Comparison of ENCODE assay signal across 18 mouse cellular contexts in the genomic region with DNA sequence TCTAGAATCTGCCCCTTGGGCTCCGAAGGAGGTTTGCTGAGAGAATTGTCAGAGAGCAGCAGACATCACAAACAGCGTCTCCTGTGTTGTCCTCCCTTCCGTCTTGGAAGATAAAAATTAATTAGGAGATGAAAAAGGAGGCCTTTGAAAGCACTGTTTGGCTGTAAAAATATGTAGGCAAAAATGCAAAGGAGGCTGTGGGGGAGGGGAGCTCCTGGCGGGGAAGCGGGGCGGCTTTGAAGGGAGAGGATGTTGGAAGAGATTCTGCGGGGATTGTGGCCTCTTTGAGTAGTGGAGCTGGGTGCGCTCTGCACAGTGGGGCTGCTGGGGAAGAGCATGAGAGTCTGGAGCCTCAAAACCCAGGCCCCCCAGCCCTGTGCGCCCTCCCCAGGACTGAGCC.
DNase-seq lines count a peak whose midpoint lies in the region; ATAC-seq and TF ChIP-seq lines count a peak whose summit lies in the region.
"Had no signal": no experiment of that assay in that cellular context is flagged by ENCODE, and none has a peak within 500 bp of the region (broad histone marks: within the 10 kb centered on the region; RNA-seq: fewer than 3 reads in every experiment).

No protein-coding gene starts in this region.

- WGBS in embryonic facial prominence, embryonic 10.5 days = 16% methylated on average over 9 of the region's 9 CpGs
- 13% methylated on average over 9 of the region's 9 CpGs for WGBS in forebrain, embryonic 16.5 days
- 20% methylated on average over 8 of the region's 9 CpGs for WGBS in midbrain, embryonic 11.5 days

- H3K4me3 ChIP-seq in left cerebral cortex, adult 2 months = no peak overlapping the region
- H3K4me3 ChIP-seq in embryonic facial prominence, embryonic 10.5 days = no peak overlapping the region
- no peak overlapping the region for H3K4me3 ChIP-seq in forebrain, embryonic 16.5 days (replicated peaks; ENCODE audit: low read length)
- H3K4me3 ChIP-seq in midbrain, embryonic 11.5 days (ENCODE audit: low read depth, low read length) = no peak overlapping the region
- H3K4me3 ChIP-seq: embryonic facial prominence, embryonic 12.5 days; gastrocnemius, adult 2 months had no signal

- H3K36me3 ChIP-seq in embryonic facial prominence, embryonic 10.5 days (replicated peaks) = no peaks in the 10 kb centered on the region
- no peaks in the 10 kb centered on the region for H3K36me3 ChIP-seq in forebrain, embryonic 16.5 days (ENCODE audit: control insufficient read depth, insufficient read depth)
- H3K36me3 ChIP-seq in midbrain, embryonic 11.5 days (ENCODE audit: control insufficient read depth, insufficient read depth, low read length) = no peaks in the 10 kb centered on the region
- H3K36me3 ChIP-seq: embryonic facial prominence, embryonic 12.5 days had no signal

- H3K4me1 ChIP-seq in embryonic facial prominence, embryonic 10.5 days = peaks cover 61% of the 10 kb centered on the region
- H3K4me1 ChIP-seq in forebrain, embryonic 16.5 days (replicated peaks; ENCODE audit: control insufficient read depth, insufficient read depth, low read length) = peaks cover 61% of the 10 kb centered on the region
- H3K4me1 ChIP-seq in midbrain, embryonic 11.5 days (ENCODE audit: control insufficient read depth, insufficient read depth, low read length) = peaks cover 28% of the 10 kb centered on the region

- 0 out of 2 replicates have a peak overlapping the region, but pooled peaks have one; percentile 19 for H3K27ac ChIP-seq in left cerebral cortex, adult 2 months
- H3K27ac ChIP-seq in embryonic facial prominence, embryonic 10.5 days (replicated peaks) = peak overlapping the region; percentile 44
- H3K27ac ChIP-seq in forebrain, embryonic 16.5 days (ENCODE audit: low read length) = peak overlapping the region; percentile 49
- H3K27ac ChIP-seq in midbrain, embryonic 11.5 days (ENCODE audit: low read depth, low read length) = no peak overlapping the region
- H3K27ac ChIP-seq: embryonic facial prominence, embryonic 12.5 days; gastrocnemius, adult 2 months; macrophage had no signal

- no peak for TF ChIP-seq CTCF in left cerebral cortex, adult 2 months (IDR thresholded peaks at IDR 0.05)

- ATAC-seq in forebrain, embryonic 16.5 days = no peak
- no peak for ATAC-seq in midbrain, embryonic 11.5 days (ENCODE audit: low FRiP score)
- ATAC-seq: intestine, postnatal 0 days; liver, postnatal 0 days; Patski had no signal

- H3K9me3 ChIP-seq in embryonic facial prominence, embryonic 10.5 days = no peaks in the 10 kb centered on the region
- no peaks in the 10 kb centered on the region for H3K9me3 ChIP-seq in forebrain, embryonic 16.5 days (ENCODE audit: control insufficient read depth, low read length)
- no peaks in the 10 kb centered on the region for H3K9me3 ChIP-seq in midbrain, embryonic 11.5 days (ENCODE audit: control insufficient read depth, low read length)
- H3K9me3 ChIP-seq: embryonic facial prominence, embryonic 12.5 days had no signal

- H3K9ac ChIP-seq in forebrain, embryonic 16.5 days (replicated peaks; ENCODE audit: low read depth, low read length) = no peak overlapping the region
- H3K9ac ChIP-seq in midbrain, embryonic 11.5 days (ENCODE audit: low read length) = no peak overlapping the region
- H3K9ac ChIP-seq: embryonic facial prominence, embryonic 12.5 days; liver, postnatal 0 days had no signal

- H3K27me3 ChIP-seq in embryonic facial prominence, embryonic 10.5 days (replicated peaks; ENCODE audit: low read depth, poor library complexity, severe bottlenecking) = peaks cover 78% of the 10 kb centered on the region
- no peaks in the 10 kb centered on the region; the same call in 1 of the 2 replicates for H3K27me3 ChIP-seq in forebrain, embryonic 16.5 days (replicated peaks; ENCODE audit: control insufficient read depth, insufficient read depth, low read length)
- peaks cover 4% of the 10 kb centered on the region; the same call in 1 of the 2 replicates for H3K27me3 ChIP-seq in midbrain, embryonic 11.5 days (ENCODE audit: control insufficient read depth, insufficient read depth, low read length)

- intact Hi-C loops in left cerebral cortex, adult 2 months (cut with DNase I) = no loop called here
- intact Hi-C loops in left cerebral cortex, postnatal 10 days (cut with DNase I) = no loop called here
- intact Hi-C loops in heart, postnatal 14 days (cut with DNase I) = no loop called here

- no peak overlapping the region for H3K4me2 ChIP-seq in forebrain, embryonic 16.5 days (ENCODE audit: low read length)
- H3K4me2 ChIP-seq in midbrain, embryonic 11.5 days = no peak overlapping the region
- H3K4me2 ChIP-seq: embryonic facial prominence, embryonic 12.5 days had no signal

- DNase-seq in left cerebral cortex, adult 2 months (ENCODE audit: extremely low spot score in 1 of 2, low spot score in 2 of 2) = no peak
- no peak for DNase-seq in left cerebral cortex, postnatal 10 days (ENCODE audit: extremely low spot score in 1 of 2, low spot score in 2 of 2)
- DNase-seq in embryonic facial prominence, embryonic 10.5 days (ENCODE audit: low spot score) = no peak
- peak; percentile 84 for DNase-seq in midbrain, embryonic 11.5 days (ENCODE audit: low spot score, missing footprints)
- DNase-seq in heart, postnatal 14 days = no peak
- DNase-seq in frontal cortex, postnatal 25 days (ENCODE audit: low spot score in 2 of 2) = no peak
- no peak for DNase-seq in heart, adult 18-20 months
- DNase-seq: adrenal gland, postnatal 36 days; B cell, adult 2 months; cerebellum, postnatal 25 days; gastrocnemius, adult 2 months; liver, postnatal 0 days; thymus, adult 2 months had no signal
